30 mouse cellular contexts compared by ENCODE assay signal in the genomic region with DNA sequence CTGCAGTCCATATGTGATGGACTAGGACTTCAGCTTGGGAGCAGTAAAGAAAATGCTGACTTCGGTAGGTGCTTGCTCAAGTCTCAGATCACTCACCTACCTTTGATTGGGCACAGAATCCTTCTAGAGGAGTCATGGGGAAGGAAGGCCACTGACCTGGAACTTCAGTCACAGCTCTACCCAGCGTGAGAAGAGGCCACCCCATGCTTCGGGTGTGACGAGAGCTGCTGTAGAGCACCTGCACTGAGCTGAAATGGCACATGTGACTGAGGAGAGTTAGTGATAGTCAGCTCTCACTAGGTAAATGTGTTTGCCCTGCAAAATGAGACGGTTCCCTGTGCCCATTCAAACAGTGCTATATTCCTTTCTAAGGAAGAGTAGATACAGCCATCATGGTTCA. TPM values are rescaled to one million over a fixed set of nuclear protein-coding genes. Genes with fewer than 3 reads are reported as not detected.
A peak's percentile ranks its signal among the peaks of the same experiment; 100 is the strongest.
DNase-seq lines count a peak whose midpoint lies in the region; ATAC-seq and TF ChIP-seq lines count a peak whose summit lies in the region.
"Had no signal": no experiment of that assay in that cellular context is flagged by ENCODE, and none has a peak within 500 bp of the region (broad histone marks: within the 10 kb centered on the region; RNA-seq: fewer than 3 reads in every experiment).

No protein-coding gene starts in this region.

- no peak for TF ChIP-seq CTCF in intestine, postnatal 0 days (IDR thresholded peaks at IDR 0.05; ENCODE audit: low read depth)

- peaks cover 10% of the 10 kb centered on the region for H3K4me1 ChIP-seq in embryonic facial prominence, embryonic 12.5 days
- 0 out of 2 replicates have a peak, but pooled peaks cover 6% of the 10 kb centered on the region for H3K4me1 ChIP-seq in embryonic facial prominence, embryonic 10.5 days
- 0 out of 2 replicates have a peak, but pooled peaks cover 6% of the 10 kb centered on the region for H3K4me1 ChIP-seq in limb, embryonic 15.5 days
- H3K4me1 ChIP-seq in limb, embryonic 10.5 days: no peaks in the 10 kb centered on the region
- H3K4me1 ChIP-seq in intestine, embryonic 15.5 days (replicated peaks): no peaks in the 10 kb centered on the region
- H3K4me1 ChIP-seq in intestine, postnatal 0 days (replicated peaks; ENCODE audit: control insufficient read depth, insufficient read depth, low read length): no peaks in the 10 kb centered on the region
- H3K4me1 ChIP-seq: forebrain, embryonic 10.5 days; forebrain, embryonic 12.5 days had no signal

- no peak overlapping the region for H3K4me2 ChIP-seq in embryonic facial prominence, embryonic 12.5 days (replicated peaks)
- H3K4me2 ChIP-seq in limb, embryonic 15.5 days: no peak overlapping the region
- H3K4me2 ChIP-seq in intestine, embryonic 15.5 days (replicated peaks): no peak overlapping the region
- H3K4me2 ChIP-seq in intestine, postnatal 0 days (replicated peaks; ENCODE audit: low read depth): 0 out of 2 replicates have a peak overlapping the region, but pooled peaks have one; percentile 6
- H3K4me2 ChIP-seq: embryonic facial prominence, embryonic 13.5 days; embryonic facial prominence, embryonic 15.5 days; forebrain, embryonic 12.5 days had no signal

- 0 out of 2 replicates have a peak, but pooled peaks have one; percentile 56 for ATAC-seq in embryonic facial prominence, embryonic 12.5 days (ENCODE audit: insufficient number of reproducible peaks, insufficient read depth, low FRiP score, low TSS enrichment)
- ATAC-seq in limb, embryonic 15.5 days (ENCODE audit: insufficient number of reproducible peaks, low FRiP score, low TSS enrichment, low read depth): no peak
- peak; percentile 15; the same call in 1 of the 2 replicates for ATAC-seq in intestine, embryonic 15.5 days
- ATAC-seq in intestine, postnatal 0 days: peak; percentile 78
- ATAC-seq: activated CD4-positive, CD25-positive, alpha-beta regulatory T cell, adult 4 months; CD4-positive, CD25-positive, alpha-beta regulatory T cell, adult 4 months; forebrain, embryonic 14.5 days; forebrain, embryonic 16.5 days; Patski had no signal

- no peaks in the 10 kb centered on the region for H3K27me3 ChIP-seq in embryonic facial prominence, embryonic 12.5 days
- no peaks in the 10 kb centered on the region for H3K27me3 ChIP-seq in embryonic facial prominence, embryonic 10.5 days (replicated peaks; ENCODE audit: low read depth, poor library complexity, severe bottlenecking)
- no peaks in the 10 kb centered on the region for H3K27me3 ChIP-seq in limb, embryonic 15.5 days
- no peaks in the 10 kb centered on the region for H3K27me3 ChIP-seq in limb, embryonic 10.5 days (ENCODE audit: low read depth, poor library complexity, severe bottlenecking)
- no peaks in the 10 kb centered on the region for H3K27me3 ChIP-seq in intestine, embryonic 15.5 days (replicated peaks)
- no peaks in the 10 kb centered on the region for H3K27me3 ChIP-seq in intestine, postnatal 0 days (replicated peaks; ENCODE audit: control insufficient read depth, insufficient read depth, low read length)
- H3K27me3 ChIP-seq: CH12.LX; embryonic facial prominence, embryonic 13.5 days; embryonic facial prominence, embryonic 15.5 days; forebrain, embryonic 12.5 days; Patski had no signal

- no peak for DNase-seq in embryonic facial prominence, embryonic 10.5 days (ENCODE audit: low spot score)
- DNase-seq in limb, embryonic 10.5 days (ENCODE audit: low spot score): no peak
- no peak for DNase-seq in left cerebral cortex, adult 8-10 months (ENCODE audit: low spot score in 2 of 2)
- DNase-seq: adrenal gland, adult 8-10 months; adrenal gland, postnatal 14 days; adrenal gland, postnatal 36 days; B cell, adult 2 months; cerebellum, adult 11-12 months; cerebellum, adult 8-10 months; cerebellum, adult 9-11 months; cerebellum, postnatal 14 days; cerebellum, postnatal 36 days; embryo, embryonic 11 days had no signal

- no peak overlapping the region for H3K9ac ChIP-seq in embryonic facial prominence, embryonic 12.5 days
- no peak overlapping the region for H3K9ac ChIP-seq in limb, embryonic 15.5 days
- H3K9ac ChIP-seq in intestine, embryonic 15.5 days: no peak overlapping the region
- no peak overlapping the region for H3K9ac ChIP-seq in intestine, postnatal 0 days (ENCODE audit: low read depth, low read length)
- H3K9ac ChIP-seq: embryonic facial prominence, embryonic 13.5 days; embryonic facial prominence, embryonic 15.5 days; forebrain, embryonic 12.5 days had no signal

- no peak overlapping the region for H3K4me3 ChIP-seq in embryonic facial prominence, embryonic 12.5 days
- H3K4me3 ChIP-seq in embryonic facial prominence, embryonic 10.5 days: no peak overlapping the region
- no peak overlapping the region for H3K4me3 ChIP-seq in limb, embryonic 15.5 days
- H3K4me3 ChIP-seq in limb, embryonic 10.5 days: no peak overlapping the region
- H3K4me3 ChIP-seq in intestine, embryonic 15.5 days (replicated peaks): no peak overlapping the region
- no peak overlapping the region for H3K4me3 ChIP-seq in intestine, postnatal 0 days (ENCODE audit: low read depth, low read length)
- H3K4me3 ChIP-seq: embryonic facial prominence, embryonic 13.5 days; embryonic facial prominence, embryonic 15.5 days; erythroblast, embryonic 14.5 days; forebrain, embryonic 10.5 days; forebrain, embryonic 12.5 days had no signal

- 79% methylated on average over 5 of the region's 5 CpGs for WGBS in embryonic facial prominence, embryonic 12.5 days
- WGBS in embryonic facial prominence, embryonic 10.5 days: 80% methylated on average over 5 of the region's 5 CpGs
- 74% methylated on average over 5 of the region's 5 CpGs for WGBS in limb, embryonic 15.5 days
- 86% methylated on average over 5 of the region's 5 CpGs for WGBS in limb, embryonic 10.5 days
- WGBS in intestine, embryonic 15.5 days: 79% methylated on average over 5 of the region's 5 CpGs
- 69% methylated on average over 5 of the region's 5 CpGs for WGBS in intestine, postnatal 0 days

- H3K27ac ChIP-seq in embryonic facial prominence, embryonic 12.5 days: peak overlapping the region; percentile 36; the same call in 1 of the 2 replicates
- no peak overlapping the region for H3K27ac ChIP-seq in embryonic facial prominence, embryonic 10.5 days (replicated peaks)
- peak overlapping the region; percentile 48; the same call in 1 of the 2 replicates for H3K27ac ChIP-seq in limb, embryonic 15.5 days
- no peak overlapping the region for H3K27ac ChIP-seq in limb, embryonic 10.5 days
- H3K27ac ChIP-seq in intestine, embryonic 15.5 days: no peak overlapping the region
- no peak overlapping the region for H3K27ac ChIP-seq in intestine, postnatal 0 days (ENCODE audit: low read depth, low read length)
- H3K27ac ChIP-seq: embryonic facial prominence, embryonic 13.5 days; forebrain, embryonic 10.5 days; forebrain, embryonic 12.5 days had no signal

- H3K36me3 ChIP-seq in embryonic facial prominence, embryonic 12.5 days: peaks cover 16% of the 10 kb centered on the region
- H3K36me3 ChIP-seq in embryonic facial prominence, embryonic 10.5 days (replicated peaks): peaks cover 28% of the 10 kb centered on the region
- H3K36me3 ChIP-seq in limb, embryonic 15.5 days: peaks cover 27% of the 10 kb centered on the region
- H3K36me3 ChIP-seq in limb, embryonic 10.5 days: peaks cover 38% of the 10 kb centered on the region
- 0 out of 2 replicates have a peak, but pooled peaks cover 5% of the 10 kb centered on the region for H3K36me3 ChIP-seq in intestine, embryonic 15.5 days
- H3K36me3 ChIP-seq in intestine, postnatal 0 days (ENCODE audit: control insufficient read depth, insufficient read depth): no peaks in the 10 kb centered on the region

- no peaks in the 10 kb centered on the region for H3K9me3 ChIP-seq in embryonic facial prominence, embryonic 12.5 days
- 0 out of 2 replicates have a peak, but pooled peaks cover 3% of the 10 kb centered on the region for H3K9me3 ChIP-seq in embryonic facial prominence, embryonic 10.5 days
- H3K9me3 ChIP-seq in limb, embryonic 15.5 days: no peaks in the 10 kb centered on the region
- no peaks in the 10 kb centered on the region for H3K9me3 ChIP-seq in limb, embryonic 10.5 days (replicated peaks)
- no peaks in the 10 kb centered on the region for H3K9me3 ChIP-seq in intestine, embryonic 15.5 days
- H3K9me3 ChIP-seq in intestine, postnatal 0 days (ENCODE audit: control insufficient read depth): no peaks in the 10 kb centered on the region
- H3K9me3 ChIP-seq: embryonic facial prominence, embryonic 15.5 days; forebrain, embryonic 10.5 days; forebrain, embryonic 12.5 days had no signal

RNA-seq across cellular contexts. Expression of a gene that starts 51.2 kb away (rescaled TPM):
- 0.06 TPM in 1 of 2 replicates, not detected in the other for polyA plus RNA-seq in embryonic facial prominence, embryonic 12.5 days (2016; fragmentation: Nextera tagmentation; extraction: Ambion mirVana)
- not detected in 2 replicates for polyA plus RNA-seq in embryonic facial prominence, embryonic 10.5 days (2016; fragmentation: Nextera tagmentation; extraction: Ambion mirVana)
- polyA plus RNA-seq in limb, embryonic 15.5 days (2015; fragmentation: Nextera tagmentation; extraction: Ambion mirVana): 0.29 TPM in 1 of 2 replicates, not detected in the other
- polyA plus RNA-seq in limb, embryonic 10.5 days (2016; fragmentation: Nextera tagmentation; extraction: Ambion mirVana): not detected in 2 replicates
- 0.20 and 0.33 TPM in 2 replicates for polyA plus RNA-seq in intestine, embryonic 15.5 days (2015; fragmentation: Nextera tagmentation; extraction: Ambion mirVana)
- polyA plus RNA-seq in intestine, postnatal 0 days (2015; fragmentation: Nextera tagmentation; extraction: Ambion mirVana): 21.8 and 24.1 TPM in 2 replicates
- total RNA-seq in left cerebral cortex, adult 8-10 months (2022): under 1 TPM; 0.16 to 0.33 (median 0.28) TPM
- total RNA-seq: common myeloid progenitor, adult 5-6 weeks; G1E had no signal
- polyA plus RNA-seq: activated CD4-positive, CD25-positive, alpha-beta regulatory T cell, adult 4 months; CD4-positive, CD25-positive, alpha-beta regulatory T cell, adult 4 months; erythroblast, embryonic 14.5 days; forebrain, embryonic 10.5 days; forebrain, embryonic 12.5 days; forebrain, embryonic 14.5 days; forebrain, embryonic 16.5 days; G1E; Patski had no signal

Comparison
In these comparisons a context has a peak if more than half of its experiments do, and no peak if none do; other contexts are left out.
1. H3K27ac ChIP-seq: peak in embryonic facial prominence, embryonic 12.5 days (single experiment) and limb, embryonic 15.5 days (single experiment); none in embryonic facial prominence, embryonic 10.5 days (single experiment), limb, embryonic 10.5 days (single experiment), intestine, embryonic 15.5 days (single experiment) and intestine, postnatal 0 days (single experiment).
2. RNA of a gene that starts 51.2 kb away (polyA plus RNA-seq): 21.8 to 24.1 TPM in intestine, postnatal 0 days; 0.20 to 0.33 TPM in intestine, embryonic 15.5 days, not detected in embryonic facial prominence, embryonic 10.5 days, 0.29 TPM in limb, embryonic 15.5 days, 0.06 TPM in embryonic facial prominence, embryonic 12.5 days and not detected in limb, embryonic 10.5 days; every median in the first group is over 10 times any median in the second.